Mouse (Mus musculus) 3T3-L1 (cell line): ENCODE measurements around the gene Ift20.

Experiments used
- DNase-seq: peaks from one replicate; pipeline ENCODE4 v3.0.0-alpha.2; 2015; ENCODE audit warnings: low read depth, low spot score

The Ift20 gene

GRCm38 (mm10) chr11:78536080-78536689 is at the start of gene Ift20, which contains the start of gene Tnfaip1:
Ift20 (plus strand) TSS chr11:78536361.
Tnfaip1 (minus strand) TSS chr11:78536332.
- peak; percentile 100 for DNase-seq

GRCm38 (mm10) chr11:78488168-78488567 is 48.0 kb upstream of the Ift20 start:
- peak; percentile 80 for DNase-seq

GRCm38 (mm10) chr11:78490781-78491241 is 45.4 kb upstream of the Ift20 start:
- DNase-seq, result no peak

GRCm38 (mm10) chr11:78495904-78496303 is 40.3 kb upstream of the Ift20 start:
- DNase-seq, result peak; percentile 73

GRCm38 (mm10) chr11:78497071-78497541 is 39.1 kb upstream of the Ift20 start:
- DNase-seq, result no peak

GRCm38 (mm10) chr11:78497544-78498522 is 38.3 kb upstream of the Ift20 start, which contains the start of gene Sarm1:
Sarm1 (minus strand) TSS chr11:78497754.
- DNase-seq, result peak; percentile 96

GRCm38 (mm10) chr11:78499004-78499403 is 37.2 kb upstream of the Ift20 start, which contains the start of gene Vtn:
Vtn (plus strand) TSS chr11:78499091.
- no peak for DNase-seq

GRCm38 (mm10) chr11:78499543-78499942 is 36.6 kb upstream of the Ift20 start:
- no peak for DNase-seq

GRCm38 (mm10) chr11:78500623-78501202 is 35.4 kb upstream of the Ift20 start:
- DNase-seq, result no peak

- DNase-seq, result no peak
These were observed 34.6 kb upstream of the Ift20 start for GRCm38 (mm10) chr11:78501529-78501928.

GRCm38 (mm10) chr11:78502909-78503650 is 33.1 kb upstream of the Ift20 start, which contains the start of gene Sebox:
Sebox (plus strand) TSS chr11:78503447.
- DNase-seq, result no peak

- DNase-seq, result no peak
These were observed 30.7 kb upstream of the Ift20 start for GRCm38 (mm10) chr11:78505430-78505829.

- DNase-seq, result peak; percentile 64
These were observed 27.0 kb upstream of the Ift20 start for GRCm38 (mm10) chr11:78509148-78509547.

- peak; percentile 91 for DNase-seq
These were observed 23.9 kb upstream of the Ift20 start, which contains the start of the genes Tmem199 and Poldip2 for GRCm38 (mm10) chr11:78512025-78512957. Tmem199 (minus strand) TSS chr11:78512172. Poldip2 (plus strand) TSS chr11:78512193.

- DNase-seq, result no peak
These were observed 22.9 kb upstream of the Ift20 start for GRCm38 (mm10) chr11:78513106-78513790.

- DNase-seq, result peak; percentile 57
These were observed 20.4 kb upstream of the Ift20 start for GRCm38 (mm10) chr11:78515549-78516325.

- no peak for DNase-seq
These were observed 17.2 kb upstream of the Ift20 start for GRCm38 (mm10) chr11:78518931-78519330.

GRCm38 (mm10) chr11:78521880-78522279 is 14.3 kb upstream of the Ift20 start:
- DNase-seq, result no peak
